Mouse (Mus musculus) lung, postnatal 25 days (tissue): ENCODE measurements at regions not wholly inside any gene's neighbourhood (a gene's known extent, or its start where the extent isn't known, plus 50 kb on each side); places are given as distances from the start of the nearest gene placed in this dataset.

ENCODE experiments used
- DNase-seq: peaks from one replicate; pipeline ENCODE4 v3.0.0; 2022; ENCODE audit warnings: low spot score

GRCm38 (mm10) chr17:85932360-85933132 is 212.4 kb downstream of the Srbd1 start:
- DNase-seq = no peak

- no peak for DNase-seq
These were observed 213.0 kb downstream of the Srbd1 start for GRCm38 (mm10) chr17:85931955-85932354.

- DNase-seq = no peak
These were observed 214.2 kb downstream of the Srbd1 start for GRCm38 (mm10) chr17:85930789-85931188.

- DNase-seq = no peak
These were observed 214.6 kb downstream of the Srbd1 start for GRCm38 (mm10) chr17:85930331-85930730.

- no peak for DNase-seq
These were observed 215.2 kb downstream of the Srbd1 start for GRCm38 (mm10) chr17:85929699-85930286.

- no peak for DNase-seq
These were observed 216.4 kb downstream of the Srbd1 start for GRCm38 (mm10) chr17:85928543-85928942.

- DNase-seq = no peak
These were observed 217.7 kb downstream of the Srbd1 start for GRCm38 (mm10) chr17:85927261-85927660.

GRCm38 (mm10) chr17:85926044-85926443 is 218.9 kb downstream of the Srbd1 start:
- DNase-seq = no peak

GRCm38 (mm10) chr17:85921219-85921673 is 223.7 kb downstream of the Srbd1 start:
- no peak for DNase-seq

- no peak for DNase-seq
These were observed 225.1 kb downstream of the Srbd1 start for GRCm38 (mm10) chr17:85919868-85920267.

GRCm38 (mm10) chr17:85915870-85916269 is 227.8 kb upstream of the Six2 start:
- DNase-seq = no peak

GRCm38 (mm10) chr17:85914062-85914461 is 226.0 kb upstream of the Six2 start:
- no peak for DNase-seq

- no peak for DNase-seq
These were observed 220.6 kb upstream of the Six2 start for GRCm38 (mm10) chr17:85908709-85909108.

- DNase-seq = no peak
These were observed 218.6 kb upstream of the Six2 start for GRCm38 (mm10) chr17:85906597-85907187.

- no peak for DNase-seq
These were observed 214.5 kb upstream of the Six2 start for GRCm38 (mm10) chr17:85902575-85902974.

GRCm38 (mm10) chr17:85899096-85899495 is 211.0 kb upstream of the Six2 start:
- DNase-seq = no peak

- no peak for DNase-seq
These were observed 207.9 kb upstream of the Six2 start for GRCm38 (mm10) chr17:85895978-85896377.

- no peak for DNase-seq
These were observed 203.2 kb upstream of the Six2 start for GRCm38 (mm10) chr17:85891243-85891642.

GRCm38 (mm10) chr17:85889746-85890532 is 201.9 kb upstream of the Six2 start:
- no peak for DNase-seq

GRCm38 (mm10) chr17:85888568-85889398 is 200.7 kb upstream of the Six2 start:
- DNase-seq = no peak

- DNase-seq = no peak
These were observed 198.6 kb upstream of the Six2 start for GRCm38 (mm10) chr17:85886675-85887074.

GRCm38 (mm10) chr17:85886237-85886636 is 198.2 kb upstream of the Six2 start:
- no peak for DNase-seq
